Mouse (Mus musculus) megakaryocyte progenitor cell, adult 5-6 weeks (primary cell): ENCODE measurements around the gene Unc13a. TPM values are rescaled to one million over a fixed set of nuclear protein-coding genes. Genes with fewer than 3 reads are reported as not detected.

Source experiments
- ATAC-seq: replicated peaks from 2 replicates; pipeline ENCODE4 v1.8.0; 2016; ENCODE audit warnings: mild to moderate bottlenecking, moderate TSS enrichment, inconsistent platforms; ENCODE audit not compliant: poor library complexity
- total RNA-seq, 2 experiments: library from RNA; stranded (forward) in 1 of 2; stranded (reverse) in 1 of 2; fragments of 157-497, 149-512 nt in 1 of 2; fragments of 200-1000 nt in 1 of 2; gene quantifications; 2 replicates each; pipeline versions ENCODE4 v1.2.3 to v1.2.4; 2015 to 2017

Gene Unc13a
- total RNA-seq, 2 experiments from 2014 or later: 0.79 to 1.8 TPM

DNA sequence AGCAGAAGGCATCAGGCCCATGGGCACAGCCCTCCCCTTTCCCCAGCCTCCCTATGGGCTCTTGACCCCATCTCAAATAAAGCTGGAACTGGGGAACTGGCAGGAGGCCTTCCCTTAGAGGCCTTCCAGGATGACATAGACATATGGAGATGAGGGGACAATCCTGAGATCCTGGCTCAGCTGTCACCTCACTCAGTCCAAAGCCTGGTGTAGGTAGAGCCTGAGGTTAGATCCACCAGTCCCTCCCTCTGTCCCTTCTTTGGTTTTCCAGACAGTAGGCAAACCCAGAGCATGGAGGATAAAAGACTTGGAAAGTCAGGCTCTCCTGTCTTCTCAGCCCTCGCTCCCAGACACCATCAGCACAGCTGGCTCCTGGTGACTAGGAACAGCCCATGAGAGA lies 4.7 kb downstream of the Unc13a start:
- ATAC-seq: no peak

- ATAC-seq: peak; percentile 74
Measured at GRCm38 (mm10) chr8:71665331-71666130, 6.0 kb downstream of the Unc13a start.

- peak; percentile 69 for ATAC-seq
Measured at GRCm38 (mm10) chr8:71660325-71661120, 11.0 kb downstream of the Unc13a start.

GRCm38 (mm10) chr8:71659751-71660150 lies 11.8 kb downstream of the Unc13a start:
- no peak for ATAC-seq

DNA sequence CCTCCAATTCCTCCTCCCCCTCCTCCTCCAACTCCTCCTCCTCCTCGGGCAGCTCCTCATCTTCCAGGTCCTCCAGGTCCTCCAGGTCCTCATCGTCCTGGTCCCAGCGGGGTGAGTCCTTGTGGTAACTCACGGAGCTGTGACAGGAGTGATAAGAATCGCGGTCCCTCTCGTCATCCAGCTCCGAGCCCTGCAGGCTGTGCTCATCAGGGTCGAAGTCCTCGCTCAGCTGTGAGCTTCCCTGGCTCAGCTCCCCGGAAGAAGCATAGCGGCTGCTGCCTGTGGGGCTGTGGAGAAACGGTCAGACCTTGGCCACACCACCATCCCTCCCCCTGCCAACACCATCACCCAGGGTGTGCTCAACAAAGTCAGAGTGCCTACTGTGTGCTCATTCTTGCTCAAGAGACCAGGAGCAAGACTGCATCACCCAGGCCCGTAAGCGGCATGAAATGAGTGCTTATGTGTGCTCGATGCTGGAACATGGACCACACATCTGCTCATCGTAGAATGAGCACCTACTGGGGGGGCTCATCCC lies 13.0 kb downstream of the Unc13a start:
- 0 out of 2 replicates have a peak, but pooled peaks have one; percentile 7 for ATAC-seq

- peak; percentile 20; the same call in 1 of the 2 replicates for ATAC-seq
Measured at GRCm38 (mm10) chr8:71657816-71658215, 13.7 kb downstream of the Unc13a start.

- peak; percentile 83 for ATAC-seq
Measured at GRCm38 (mm10) chr8:71654600-71654999, 17.0 kb downstream of the Unc13a start.

GRCm38 (mm10) chr8:71645510-71645909 lies 26.0 kb downstream of the Unc13a start:
- no peak for ATAC-seq

GRCm38 (mm10) chr8:71639318-71639717 lies 32.2 kb downstream of the Unc13a start:
- ATAC-seq: no peak; the same call in 1 of the 2 replicates

DNA sequence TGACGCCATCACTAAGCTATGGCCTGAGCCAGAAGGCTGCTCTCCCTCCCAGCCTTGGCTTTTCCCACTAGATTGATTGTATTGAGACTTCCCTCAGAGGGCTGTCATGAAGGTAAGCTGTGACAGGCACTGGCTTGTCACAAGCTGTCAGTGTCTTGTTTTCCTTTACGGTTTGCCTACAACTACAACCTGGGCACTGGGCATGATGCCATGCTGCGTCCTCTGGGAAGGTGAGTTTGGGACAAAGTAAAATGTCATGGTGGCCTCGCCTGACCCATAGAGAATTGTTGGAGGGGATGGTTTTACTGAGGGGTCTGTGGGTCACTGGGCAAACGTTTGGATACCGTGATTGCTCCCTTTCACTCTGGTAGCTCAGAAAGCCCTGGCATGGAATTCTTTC lies 33.2 kb downstream of the Unc13a start:
- no peak for ATAC-seq

GRCm38 (mm10) chr8:71637149-71638095 lies 34.1 kb downstream of the Unc13a start:
- ATAC-seq: no peak

DNA sequence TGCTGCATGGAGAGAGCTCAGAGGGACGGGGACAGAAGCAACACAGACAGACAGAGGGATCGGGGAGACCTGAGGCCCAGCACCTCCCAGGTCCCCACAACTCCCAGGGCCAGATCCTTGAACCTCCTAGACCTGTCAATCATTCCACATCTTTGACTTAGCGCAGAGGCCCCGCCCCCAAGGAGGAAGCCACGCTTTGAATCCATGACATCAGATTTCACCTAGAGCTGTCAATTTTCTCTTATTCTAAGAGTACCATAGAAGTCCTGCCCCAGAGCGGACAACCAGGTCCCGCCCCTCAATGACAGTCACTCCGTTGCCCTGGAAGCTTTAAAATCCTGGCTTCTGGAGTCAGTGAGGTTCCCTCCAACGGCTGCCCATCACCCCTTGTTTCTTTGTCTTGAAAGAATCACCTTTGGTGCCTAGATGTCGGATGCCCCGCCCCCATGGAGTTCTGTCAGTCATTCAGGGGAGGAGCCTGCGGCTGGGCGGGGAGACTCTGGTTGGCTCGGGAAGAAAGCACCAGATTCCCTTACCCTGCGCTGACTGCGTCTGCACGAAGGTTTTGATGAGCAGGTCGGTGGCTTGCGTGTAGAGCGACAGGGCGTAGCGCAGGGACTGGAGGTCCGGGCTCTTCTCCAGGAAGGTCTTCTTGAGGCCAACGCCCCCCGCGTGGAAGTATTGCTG lies 37.4 kb downstream of the Unc13a start:
- peak; percentile 59 for ATAC-seq

GRCm38 (mm10) chr8:71633164-71633563 lies 38.4 kb downstream of the Unc13a start:
- ATAC-seq: peak; percentile 46

DNA sequence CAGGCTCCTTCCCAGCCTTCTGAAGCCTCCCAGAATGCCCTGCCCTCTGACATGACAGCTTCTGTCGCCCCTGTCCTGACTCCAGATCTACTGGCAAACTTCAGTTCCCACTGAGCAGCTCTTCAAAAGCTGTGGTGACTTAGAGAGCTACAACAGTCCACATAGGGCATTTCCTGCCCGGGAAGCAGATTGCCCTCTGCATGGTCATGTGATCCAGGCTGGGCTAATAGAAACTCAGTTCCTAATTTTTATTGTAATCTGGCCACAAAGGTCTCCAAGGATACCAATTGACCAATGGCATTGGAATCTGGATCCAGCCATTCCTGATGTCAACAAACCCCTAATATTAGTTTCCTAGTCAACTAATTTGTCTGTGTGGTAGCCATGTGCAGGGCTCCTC lies 39.7 kb downstream of the Unc13a start:
- no peak for ATAC-seq

DNA sequence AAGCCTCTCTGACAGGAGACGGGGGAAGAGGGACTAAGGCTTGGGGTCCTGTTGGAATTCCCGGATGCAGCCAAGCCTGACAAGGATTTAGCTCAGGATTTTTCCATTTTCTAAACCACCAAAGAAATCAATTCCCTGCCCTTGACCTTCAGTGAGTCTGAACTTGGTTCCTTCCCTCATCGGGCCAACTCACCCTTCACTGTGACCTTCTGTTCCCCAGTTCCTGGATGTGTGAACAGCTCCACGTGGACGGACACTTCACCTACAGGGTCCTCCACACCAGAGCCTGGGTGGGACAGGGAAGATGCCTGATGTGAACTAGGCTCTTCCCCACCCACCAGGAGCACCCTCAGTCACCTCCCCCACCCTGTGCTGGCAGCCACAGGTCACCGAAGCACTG lies 40.8 kb downstream of the Unc13a start:
- ATAC-seq: no peak

DNA sequence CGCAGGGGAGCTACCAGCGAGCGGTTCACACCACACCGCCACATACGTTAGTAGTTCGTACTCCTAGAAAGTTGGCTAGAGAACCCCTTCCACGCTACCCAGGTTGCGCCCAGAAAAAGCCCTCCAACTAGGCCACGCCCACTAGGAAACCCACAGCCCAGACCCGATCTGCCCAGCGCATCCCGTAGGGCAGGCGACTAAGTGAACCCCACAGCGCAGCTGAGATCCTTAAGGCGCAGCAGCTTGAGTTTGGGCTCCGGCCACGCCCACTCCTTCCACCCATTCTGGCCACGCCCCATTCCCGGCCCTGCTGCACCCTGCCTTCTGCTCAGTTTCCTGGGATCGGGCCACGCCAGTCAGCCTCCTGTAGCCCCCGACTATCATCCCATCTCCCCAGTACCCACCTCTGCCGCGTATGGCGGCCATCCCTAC lies 41.8 kb downstream of the Unc13a start:
- ATAC-seq: peak; percentile 18

GRCm38 (mm10) chr8:71629096-71629697 lies 42.4 kb downstream of the Unc13a start:
- peak; percentile 71 for ATAC-seq

GRCm38 (mm10) chr8:71628396-71629095 lies 43.0 kb downstream of the Unc13a start:
- peak; percentile 8; the same call in 1 of the 2 replicates for ATAC-seq
